Mouse (Mus musculus): ENCODE results near the gene Ank3.

The Ank3 gene

DNA sequence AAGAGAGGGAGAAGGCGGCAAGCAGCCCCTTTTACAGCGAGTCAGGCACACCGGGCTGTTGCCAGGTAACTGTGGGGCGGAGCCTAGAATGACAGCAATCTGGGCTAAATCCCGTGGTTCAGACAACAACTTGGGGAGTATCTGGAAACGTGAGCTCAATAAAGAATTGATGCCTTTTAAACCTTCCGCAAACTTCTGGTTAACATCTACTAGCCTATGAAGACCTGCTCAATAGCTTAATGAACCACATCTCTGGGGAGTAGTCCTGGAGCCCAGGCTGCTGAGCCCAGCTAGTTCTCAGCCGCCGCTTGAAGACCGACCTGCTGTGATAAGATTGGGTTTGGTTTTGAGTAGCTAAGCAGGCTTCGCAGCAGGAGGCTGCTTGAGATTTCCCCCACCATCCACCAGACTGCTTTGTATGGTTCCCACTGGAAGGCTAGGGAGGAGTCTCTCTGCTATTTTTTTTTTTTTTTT is 175.7 kb downstream of the Ank3 start:
- no peak for DNase-seq (ENCODE audit: low read depth)

DNA sequence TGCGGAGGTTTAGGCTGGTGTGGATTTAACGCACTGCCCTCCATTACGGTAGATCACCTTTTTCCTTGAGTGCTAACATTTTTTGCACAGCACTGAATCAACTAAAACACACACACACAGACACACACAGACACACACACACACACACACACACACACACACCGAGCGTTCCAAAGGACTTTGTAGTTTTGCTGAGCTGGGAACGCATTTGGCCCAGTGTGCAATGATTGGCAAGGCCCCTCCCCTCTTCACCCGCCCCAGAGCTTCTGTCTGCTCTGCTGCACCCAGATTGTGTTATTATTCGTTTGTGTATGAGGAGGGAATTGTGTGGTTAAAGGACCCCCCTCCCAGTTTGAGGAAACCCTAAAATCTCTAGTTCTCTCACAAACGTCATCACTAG is 176.3 kb downstream of the Ank3 start:
- DNase-seq (ENCODE audit: low read depth) = no peak

DNA sequence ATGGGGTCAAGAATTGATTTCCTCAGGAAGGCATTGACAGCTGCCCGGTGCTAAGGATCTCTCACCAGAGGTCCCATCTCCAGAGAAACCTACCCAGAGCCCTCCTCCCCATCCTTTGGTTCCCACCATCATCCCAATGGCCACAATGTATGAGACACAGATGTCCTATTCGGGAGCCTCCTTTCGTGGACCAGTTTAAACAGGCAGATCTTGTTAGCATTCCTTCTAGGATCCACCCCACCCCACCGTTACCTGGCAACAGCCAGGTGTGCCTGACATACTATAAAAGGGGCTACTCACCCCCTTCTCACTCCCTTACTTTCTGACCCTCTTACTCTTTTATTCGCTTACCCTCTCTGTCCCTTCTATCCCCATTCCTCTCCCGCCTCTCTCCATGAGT is 176.9 kb downstream of the Ank3 start:
- no peak for DNase-seq (ENCODE audit: low read depth)

DNA sequence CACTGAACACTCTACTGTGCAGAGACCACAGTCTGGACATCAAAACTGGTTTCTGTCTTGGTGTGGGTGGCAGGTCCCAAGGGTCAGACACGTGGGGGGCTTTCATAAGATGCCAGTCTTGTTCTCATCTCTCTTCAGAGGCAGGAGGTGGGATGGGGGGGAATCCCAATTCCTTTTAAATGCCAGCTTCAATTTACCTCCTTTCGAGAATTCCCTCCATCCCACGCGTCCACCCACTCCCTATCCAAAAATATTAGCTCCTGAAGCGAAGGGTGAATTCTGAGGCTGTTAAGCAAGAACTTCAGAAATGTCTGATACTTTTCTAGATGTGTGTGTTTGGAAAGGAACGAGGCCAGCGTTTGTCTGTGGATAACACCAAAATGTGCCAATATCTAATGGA is 177.7 kb downstream of the Ank3 start:
- no peak for DNase-seq (ENCODE audit: low read depth)

DNA sequence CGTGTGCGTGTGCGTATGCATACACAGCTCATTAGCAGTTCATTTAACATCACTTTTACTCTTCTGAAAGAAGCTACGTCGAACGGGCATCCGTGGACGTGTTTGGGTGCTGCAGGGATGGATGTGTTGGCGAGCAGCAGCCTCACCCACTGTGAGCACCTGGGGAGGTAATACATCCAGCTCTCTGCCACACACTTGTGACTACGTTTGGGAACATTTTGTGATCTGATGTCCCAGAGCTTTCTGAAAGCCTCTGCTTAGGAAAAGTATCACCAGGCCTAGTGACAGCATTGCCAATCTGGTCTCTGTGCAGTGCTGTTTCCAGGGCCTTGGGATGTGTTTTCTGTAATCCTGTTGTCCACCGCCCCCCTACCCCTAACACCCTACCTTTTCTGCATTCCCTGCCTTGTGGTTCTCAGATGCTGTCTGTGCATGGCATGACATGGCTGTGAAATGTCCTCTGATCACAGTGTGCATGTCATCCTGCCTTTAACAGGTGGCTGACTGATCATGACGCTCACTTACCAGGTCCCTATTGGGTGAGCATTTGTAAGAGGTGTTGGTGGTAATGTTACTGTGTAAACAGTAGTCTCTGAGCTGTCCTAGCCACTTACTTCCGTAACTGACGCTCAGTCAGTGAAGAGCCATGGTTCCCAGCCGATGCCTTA is 178.6 kb downstream of the Ank3 start:
- DNase-seq (ENCODE audit: low read depth) = no peak

DNA sequence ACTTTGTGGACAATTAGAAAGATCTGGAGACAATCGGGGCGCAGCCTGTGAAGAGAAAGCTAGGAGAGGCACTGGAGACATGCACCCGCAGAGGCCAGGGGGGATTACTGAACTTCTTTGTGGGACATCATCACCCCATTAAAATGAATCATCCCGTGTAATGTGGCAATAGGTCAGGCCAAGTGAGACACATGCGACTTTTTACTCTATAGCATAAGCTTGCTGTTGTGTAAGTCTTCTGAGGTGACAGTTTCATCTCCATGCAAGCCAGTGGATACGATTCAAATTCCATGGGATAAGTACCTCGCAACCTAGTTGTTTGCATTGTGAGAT is 179.1 kb downstream of the Ank3 start:
- DNase-seq (ENCODE audit: low read depth) = no peak

DNA sequence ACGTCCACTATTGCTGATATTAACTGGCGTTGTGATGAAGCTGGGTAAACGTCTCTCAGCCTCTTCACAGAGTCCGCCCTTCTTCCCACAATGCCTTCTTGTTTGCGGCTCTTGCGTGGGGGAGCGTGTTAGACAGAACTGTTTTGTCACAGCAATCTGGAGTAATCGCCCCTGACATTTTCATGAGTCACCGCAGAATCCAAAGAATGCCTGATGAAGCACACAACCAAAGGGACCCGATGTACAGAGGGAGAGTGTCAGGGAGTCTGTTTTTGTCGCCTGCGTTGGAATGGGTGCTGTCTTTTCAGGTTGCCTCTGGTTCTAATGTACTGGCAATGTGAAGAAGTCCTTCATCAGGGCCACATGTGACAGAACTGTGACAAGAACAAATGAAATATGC is 181.0 kb downstream of the Ank3 start:
- DNase-seq (ENCODE audit: low read depth) = no peak

DNA sequence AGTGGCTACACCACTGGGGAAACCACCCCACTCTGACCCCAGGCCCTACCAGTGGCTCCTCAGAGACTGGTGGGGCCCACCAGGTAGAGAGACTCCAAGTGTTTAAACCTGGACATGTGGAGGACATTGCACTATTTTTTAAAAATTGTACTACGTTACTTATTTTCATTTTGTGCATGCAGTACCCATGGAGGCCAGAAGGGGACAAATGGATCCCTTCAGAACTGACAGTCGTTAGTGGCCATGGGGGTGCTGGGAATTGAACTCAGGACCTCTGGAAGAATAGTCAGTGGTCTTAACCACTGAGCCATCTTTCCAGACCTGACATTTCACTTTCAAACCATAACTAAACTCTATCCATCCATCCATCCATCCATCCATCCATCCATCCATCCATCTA is 183.0 kb downstream of the Ank3 start:
- no peak for DNase-seq (ENCODE audit: low read depth)

DNA sequence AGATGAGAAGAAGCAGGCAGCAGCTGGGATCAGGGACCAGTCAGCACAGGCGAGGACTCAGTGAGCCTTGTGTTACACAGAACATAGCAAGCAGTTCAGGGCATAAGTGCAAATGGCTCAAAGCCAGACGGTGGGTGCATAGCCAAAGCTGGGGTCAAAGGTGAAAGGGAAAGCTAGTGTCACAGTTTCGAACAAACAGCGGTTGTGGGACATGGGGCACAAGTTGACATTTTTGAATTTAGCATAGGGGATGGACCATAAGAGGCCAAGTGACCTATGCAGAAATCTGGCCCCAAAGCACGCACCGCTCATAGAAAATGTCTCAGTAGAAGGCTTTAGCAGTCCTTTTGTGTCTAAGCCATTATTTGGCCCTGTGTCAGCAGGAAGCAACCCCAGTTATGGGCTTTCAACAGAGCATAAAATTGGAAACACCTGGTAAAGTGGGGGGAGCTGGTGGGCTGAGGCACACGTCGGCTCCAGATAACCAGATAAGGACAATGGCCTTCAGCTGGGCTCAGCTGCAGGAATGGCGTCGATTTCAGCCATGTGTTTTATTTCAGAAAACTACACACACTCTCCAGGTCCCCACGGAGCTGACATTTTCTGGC is 185.4 kb downstream of the Ank3 start:
- no peak for DNase-seq (ENCODE audit: low read depth)

DNA sequence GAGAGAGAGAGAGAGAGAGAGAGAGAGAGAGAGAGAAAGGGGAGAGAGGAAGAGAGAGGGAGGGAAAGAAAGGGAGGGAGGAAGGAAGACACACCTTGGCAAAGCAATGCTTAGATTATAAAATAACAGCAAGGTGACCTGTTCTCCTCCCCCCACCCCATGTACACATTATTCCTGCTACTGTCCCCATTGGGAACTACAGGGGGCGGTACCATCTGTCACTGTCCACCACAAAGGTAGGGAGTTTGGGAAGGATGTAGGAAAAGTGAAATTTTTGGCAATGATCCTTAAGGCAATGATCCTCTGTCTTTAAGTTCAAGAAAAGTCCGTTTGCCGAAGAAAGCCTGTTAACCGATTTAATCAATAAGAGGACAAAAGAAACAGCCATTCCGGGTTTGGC is 186.0 kb downstream of the Ank3 start:
- no peak for DNase-seq (ENCODE audit: low read depth)

DNA sequence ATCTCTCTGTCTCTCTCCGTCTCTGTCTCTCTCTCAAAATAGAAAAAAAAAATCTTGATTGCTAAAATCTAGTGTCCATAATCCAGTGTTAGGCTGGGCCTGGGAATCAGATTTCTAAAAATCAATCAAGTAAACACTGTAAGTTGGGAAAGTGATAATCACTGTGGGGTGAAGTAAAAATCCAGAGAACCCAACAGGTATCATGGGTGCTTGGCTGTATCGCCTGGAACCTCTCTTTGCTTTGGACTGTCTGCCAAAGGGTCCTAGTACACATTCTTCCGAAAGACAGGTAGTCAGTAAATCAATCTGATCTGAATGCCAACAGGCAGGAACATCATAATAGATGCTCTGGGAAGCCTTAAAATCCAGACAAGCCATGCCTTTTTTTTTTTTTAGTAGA is 186.7 kb downstream of the Ank3 start:
- no peak for DNase-seq (ENCODE audit: low read depth)

DNA sequence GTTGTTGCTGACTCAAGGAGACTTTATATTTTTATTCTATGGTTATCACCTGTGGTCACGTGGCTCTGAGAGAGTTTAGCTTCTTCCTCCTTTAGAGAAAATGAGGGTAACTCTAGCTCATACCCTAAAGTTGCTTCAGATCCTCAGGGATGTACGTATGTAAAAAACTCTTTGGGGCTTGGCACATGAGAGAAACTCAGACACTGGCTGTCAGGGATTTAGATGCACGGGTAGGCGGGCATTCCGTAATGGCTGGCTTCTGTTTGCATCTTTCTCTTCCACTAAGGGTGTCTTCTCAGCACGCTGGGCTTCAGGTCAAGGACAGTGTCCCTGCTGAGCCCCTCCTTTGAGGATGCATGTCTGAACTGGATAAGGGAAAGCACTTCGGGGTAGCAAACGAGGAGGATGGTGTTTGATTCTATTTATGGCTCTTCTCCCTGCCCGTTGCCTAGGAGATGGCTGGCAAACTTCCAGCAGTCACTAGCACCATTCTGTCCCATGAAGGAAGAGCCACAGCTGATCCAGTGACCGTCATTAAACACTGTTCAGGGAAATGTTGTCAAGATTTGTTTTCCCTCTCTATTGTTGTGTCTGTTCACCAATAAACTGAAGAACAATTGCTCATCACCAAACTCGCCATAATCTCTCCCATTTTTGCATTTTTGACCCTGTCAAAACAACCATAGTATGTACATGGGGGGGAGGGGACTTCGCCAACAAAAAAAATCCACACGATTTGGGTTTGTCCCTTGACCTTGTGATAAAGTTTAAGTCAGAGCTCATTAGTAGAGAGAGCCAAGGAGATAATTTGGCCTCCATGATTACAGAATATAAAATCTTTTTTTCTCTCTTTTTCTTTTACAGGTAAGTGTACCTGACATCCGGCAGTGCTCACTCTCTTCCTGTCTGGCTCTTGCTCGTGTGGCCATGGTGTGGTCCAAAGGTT is 195.9 kb downstream of the Ank3 start:
- DNase-seq (ENCODE audit: low read depth) = no peak

DNA sequence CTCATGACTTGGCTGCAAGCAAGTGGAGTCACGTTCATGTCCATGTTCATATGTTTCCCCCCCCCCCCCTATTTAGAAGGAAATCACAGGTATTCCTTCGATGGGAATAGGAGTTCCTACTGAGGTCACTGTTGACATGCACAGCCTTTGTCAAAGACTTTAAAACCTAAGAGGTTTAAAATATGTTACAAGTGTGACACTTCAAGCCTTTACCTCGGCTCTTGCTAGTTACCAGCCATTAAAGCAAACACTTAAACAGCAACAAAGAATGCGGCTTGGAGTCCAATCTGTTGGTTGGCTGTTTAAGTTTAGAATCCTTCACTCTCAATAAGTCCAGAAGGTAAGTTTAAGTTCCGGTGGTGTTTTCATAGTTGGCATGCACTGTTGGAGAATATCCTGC is 196.9 kb downstream of the Ank3 start:
- no peak for DNase-seq (ENCODE audit: low read depth)

DNA sequence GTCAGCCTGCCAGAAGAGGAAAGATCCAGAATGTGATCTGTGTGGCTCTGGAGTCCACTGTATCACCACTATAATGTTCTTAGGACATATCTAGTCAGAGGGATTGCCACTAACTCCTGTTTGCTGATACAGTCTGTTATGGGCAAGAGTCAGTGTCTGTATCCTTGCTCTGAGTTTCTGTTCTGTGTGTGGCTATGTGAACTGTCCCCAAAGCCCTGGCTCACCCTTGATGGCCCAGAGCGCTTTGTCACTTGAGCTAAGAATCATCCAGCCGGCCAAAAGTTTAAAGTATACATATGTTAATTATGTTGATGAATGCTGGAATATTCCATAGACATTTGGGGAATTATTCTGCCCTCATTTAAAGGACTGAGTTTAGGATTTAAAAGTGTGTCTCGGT is 202.9 kb downstream of the Ank3 start:
- DNase-seq (ENCODE audit: low read depth) = no peak

DNA sequence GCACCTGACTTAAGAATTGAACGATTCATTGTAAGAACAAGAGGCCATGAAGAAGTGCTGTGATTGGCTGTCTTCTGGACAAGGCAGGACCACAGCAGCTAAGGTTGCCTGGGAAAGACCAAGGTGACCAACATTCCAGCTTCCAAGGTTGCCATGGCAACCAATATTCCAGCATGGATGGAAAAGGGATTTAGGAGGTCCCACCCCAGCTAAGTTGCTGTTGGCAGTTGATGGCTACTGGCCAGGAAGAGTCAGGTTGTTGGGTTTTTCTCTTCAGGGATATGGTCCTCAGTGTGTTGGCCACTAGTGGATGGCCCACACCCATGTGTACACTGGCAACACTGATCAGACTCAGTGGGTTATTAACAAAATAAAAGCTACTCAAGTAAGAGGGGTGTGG is 204.1 kb downstream of the Ank3 start:
- no peak for DNase-seq (ENCODE audit: low read depth)

DNA sequence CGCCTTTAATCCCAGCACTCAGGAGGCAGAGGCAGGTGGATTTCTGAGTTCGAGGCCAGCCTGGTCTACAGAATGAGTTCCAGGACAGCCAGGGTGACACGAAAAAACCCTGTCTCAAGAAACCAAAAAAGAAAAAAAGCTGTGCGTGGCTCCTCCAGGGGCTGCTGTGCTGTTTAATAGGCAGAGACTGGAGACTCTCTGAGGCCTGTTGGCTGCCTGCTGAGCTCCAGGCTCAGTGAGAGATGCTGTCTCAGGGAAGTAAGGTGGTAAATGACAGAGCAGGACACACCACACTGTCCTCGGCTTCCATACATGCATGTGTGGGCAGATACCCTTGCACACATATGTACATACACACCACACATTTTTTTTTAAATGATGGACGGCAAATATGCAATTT is 206.0 kb downstream of the Ank3 start:
- no peak for DNase-seq (ENCODE audit: low read depth)

DNA sequence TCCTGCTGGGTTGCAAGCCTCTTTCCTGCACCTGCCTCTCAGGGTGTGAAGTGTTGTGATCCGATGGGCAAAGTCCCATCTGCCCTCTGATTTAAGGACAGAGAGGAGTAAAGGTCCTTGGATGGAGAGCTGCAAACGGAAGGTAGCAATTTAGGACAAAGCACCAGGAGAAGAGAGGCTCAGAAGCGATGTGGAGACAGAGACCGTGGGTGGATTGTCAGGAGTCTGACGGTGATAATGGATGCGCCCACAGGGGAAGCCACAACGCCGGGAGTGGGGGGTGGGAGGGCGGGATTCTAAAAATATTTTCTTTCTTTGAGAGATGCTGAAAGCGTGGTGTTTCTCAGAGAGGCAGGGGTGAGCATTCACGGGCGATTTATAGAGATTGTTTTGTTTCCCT is 206.6 kb downstream of the Ank3 start:
- DNase-seq (ENCODE audit: low read depth) = no peak

DNA sequence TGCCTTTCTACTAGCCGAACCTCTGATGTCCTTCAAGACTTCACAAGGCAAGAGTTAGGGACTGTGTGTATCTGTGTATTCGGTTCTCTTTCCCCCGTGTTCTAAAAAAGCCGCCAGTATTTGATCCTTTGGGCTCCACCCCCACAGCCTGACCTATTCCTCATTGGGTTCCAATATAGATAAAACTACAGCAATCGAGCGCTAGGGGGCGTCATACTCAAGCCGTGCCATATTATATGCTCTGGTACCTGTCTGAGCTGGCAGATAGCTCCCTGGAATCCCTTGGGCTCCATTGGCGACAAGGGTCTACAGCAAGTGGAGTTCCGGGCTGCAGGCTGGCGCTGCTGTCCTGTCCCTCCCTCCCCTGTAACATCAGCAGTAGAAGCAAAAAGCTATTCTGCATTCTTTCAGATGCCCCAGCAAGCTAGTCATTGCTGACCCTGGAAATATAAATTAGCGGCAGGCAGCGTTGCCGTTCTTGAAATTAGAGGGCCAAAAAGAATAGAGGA is 209.1 kb downstream of the Ank3 start:
- no peak for DNase-seq (ENCODE audit: low read depth)

DNA sequence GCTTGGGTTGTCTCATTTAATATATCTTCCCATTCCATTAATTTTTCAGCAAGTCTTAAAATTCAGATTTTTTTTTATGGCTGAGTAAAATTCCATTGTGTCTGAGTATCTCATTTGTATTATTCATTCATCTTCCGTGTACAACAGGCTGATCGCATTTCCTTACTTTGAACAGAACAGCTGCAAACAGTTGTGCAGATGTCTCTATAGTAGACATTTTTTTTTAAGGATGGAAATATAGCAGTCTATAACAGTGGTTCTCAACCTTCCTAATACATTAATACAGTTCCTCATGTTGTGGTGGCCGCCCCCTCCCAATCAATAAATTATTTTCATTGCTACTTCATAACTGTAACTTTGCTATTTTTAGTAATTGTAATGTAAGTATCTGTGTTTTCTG is 212.7 kb downstream of the Ank3 start:
- DNase-seq (ENCODE audit: low read depth) = no peak

DNA sequence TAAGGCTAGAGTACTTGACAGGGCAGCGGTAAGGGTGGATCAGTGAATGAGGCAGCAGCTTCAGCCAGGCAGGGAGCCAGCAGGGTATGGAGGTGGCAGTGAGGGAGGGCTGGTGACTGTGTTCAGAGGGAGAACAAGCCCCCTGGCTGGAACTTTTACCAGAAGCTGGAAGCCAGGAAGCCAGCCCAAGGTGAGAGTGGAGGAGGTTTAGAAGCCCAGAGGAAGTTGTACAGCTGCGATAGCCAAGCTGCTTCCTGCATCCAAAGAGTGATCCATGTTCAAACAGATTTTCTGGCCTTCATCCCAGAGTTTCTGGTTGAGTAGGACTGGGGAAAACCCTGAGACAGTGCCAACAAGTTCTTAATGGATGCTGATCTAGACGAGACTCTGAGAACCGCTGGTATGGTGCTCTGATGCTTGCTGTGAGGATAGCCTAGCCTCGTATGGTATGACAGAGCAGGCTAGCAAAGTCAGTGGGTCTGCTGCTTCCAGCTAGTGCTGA is 213.3 kb downstream of the Ank3 start:
- no peak for DNase-seq (ENCODE audit: low read depth)

DNA sequence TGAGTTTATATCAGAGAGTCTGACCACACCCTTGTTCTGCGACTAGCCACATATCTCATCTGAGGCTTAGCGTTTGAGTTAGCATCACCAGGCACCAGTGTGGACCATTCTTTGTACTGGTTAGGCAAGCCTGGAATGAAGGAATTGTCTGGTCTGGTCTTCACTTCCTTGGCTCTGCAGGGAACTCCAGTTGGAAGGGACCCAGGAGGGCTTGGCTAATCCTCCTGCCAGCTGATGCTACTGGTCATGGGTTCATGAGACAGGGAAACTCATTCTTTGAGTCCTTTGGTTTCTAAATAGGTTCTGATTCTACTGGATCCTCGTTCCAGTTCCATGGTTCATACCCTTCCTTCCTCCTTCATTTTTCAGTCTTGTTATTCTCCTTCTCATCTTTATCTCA is 218.4 kb downstream of the Ank3 start:
- no peak for DNase-seq (ENCODE audit: low read depth)

DNA sequence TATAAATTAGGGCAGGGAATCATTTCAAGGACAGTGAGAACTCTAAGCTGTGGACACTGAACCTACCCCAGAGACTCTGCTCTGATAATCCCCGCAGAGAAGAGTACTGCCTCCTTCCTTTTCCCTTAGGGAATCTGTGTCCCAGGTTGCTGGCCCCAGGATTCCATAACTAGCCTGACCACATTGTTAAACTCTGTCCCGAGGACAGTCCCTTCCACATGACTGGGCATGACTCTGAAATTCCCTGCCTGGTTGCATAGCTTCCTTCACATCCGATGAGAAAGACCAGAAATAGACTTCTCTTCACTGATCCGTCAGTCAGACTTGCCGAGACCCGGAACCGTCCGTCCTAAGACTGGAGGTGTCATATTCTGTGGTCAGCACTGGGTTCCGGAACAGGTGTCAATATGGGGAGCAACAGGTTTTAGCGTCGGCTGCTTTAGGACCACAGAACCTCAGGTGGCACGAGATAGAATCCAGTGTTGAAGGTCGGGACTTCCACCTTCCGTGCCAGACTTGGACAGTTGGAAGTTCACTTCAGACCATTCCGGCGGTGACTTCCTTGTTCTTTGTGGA is 219.1 kb downstream of the Ank3 start:
- DNase-seq (ENCODE audit: low read depth) = no peak
